Mouse (Mus musculus): ENCODE data around the gene Mxi1.
"Not testable (repeated sequence)": the region's sequence is repeated elsewhere in the genome, so short reads cannot be mapped to it uniquely, and the experiment has no call there.

Mxi1 gene

DNA sequence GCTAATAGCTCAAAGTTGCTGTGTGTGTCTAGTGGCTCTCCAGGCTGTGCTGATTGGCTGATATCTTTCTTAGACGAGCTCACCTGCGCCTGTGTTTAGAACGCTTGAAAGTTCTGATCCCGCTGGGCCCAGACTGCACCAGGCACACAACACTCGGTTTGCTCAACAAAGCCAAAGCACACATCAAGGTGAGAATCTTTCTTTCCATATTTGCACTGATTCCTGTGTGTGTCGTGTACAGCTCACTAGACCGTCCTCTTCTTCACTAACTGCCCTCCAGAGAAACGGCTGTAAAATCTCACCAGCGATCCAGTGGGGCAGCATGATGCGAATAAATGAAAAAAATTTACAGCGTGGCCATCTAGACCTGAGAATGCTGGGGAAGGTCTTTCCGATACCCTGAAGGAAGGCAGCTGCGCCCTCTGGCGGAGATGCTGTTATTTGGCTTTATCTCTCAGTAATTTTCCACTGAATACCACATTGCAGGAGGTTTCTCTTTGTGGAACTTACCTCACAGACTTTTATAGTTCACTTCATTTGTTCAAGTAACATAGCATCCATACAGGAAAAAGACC lies 59.2 kb downstream of the Mxi1 start:
- DNase-seq = peak; percentile 83

GRCm38 (mm10) chr19:53370233-53370632 lies 59.9 kb downstream of the Mxi1 start:
- DNase-seq = no peak

DNA sequence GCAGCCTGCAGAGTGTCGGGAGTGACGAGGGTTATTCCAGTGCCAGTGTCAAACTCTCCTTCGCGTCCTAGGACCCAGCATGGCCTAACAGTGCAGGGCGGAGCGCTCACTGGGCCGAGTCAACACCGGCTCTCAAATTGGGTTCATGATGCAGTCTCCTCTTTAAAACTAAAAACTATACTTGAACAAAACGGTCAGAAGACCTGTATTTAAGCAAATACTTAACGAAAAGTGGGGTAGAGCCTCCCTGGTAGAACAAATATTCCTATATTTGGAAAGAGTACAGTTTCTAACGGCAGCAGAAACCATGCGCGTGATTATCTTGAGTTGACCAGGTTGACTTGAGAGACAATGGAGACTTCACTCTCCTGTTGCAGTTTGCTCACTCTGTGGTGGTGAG lies 61.3 kb downstream of the Mxi1 start, which contains the start of gene Gm10197:
Gene Gm10197 (minus strand): TSS at position 101 of the 400 bp plus-strand sequence.
- DNase-seq = no peak

DNA sequence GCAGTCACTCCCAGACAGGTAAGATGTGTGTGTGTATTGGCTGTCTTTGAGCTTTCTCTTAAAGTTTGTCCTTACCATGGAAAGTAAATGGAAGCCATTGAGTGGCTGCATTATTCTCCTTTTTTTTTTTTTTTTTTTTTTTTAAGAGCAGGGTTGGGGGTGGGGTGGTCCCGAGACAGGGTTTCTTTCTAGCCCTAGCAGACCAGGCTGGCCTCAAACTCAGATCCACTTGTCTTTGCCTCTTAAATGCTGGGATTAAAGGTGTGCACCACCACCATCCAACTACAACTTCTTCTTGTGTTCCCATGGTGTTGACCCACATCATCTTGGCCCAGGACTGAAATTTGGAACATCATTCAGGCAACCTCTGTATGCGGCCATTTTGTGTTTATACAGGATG lies 63.3 kb downstream of the Mxi1 start:
- no peak for DNase-seq

DNA sequence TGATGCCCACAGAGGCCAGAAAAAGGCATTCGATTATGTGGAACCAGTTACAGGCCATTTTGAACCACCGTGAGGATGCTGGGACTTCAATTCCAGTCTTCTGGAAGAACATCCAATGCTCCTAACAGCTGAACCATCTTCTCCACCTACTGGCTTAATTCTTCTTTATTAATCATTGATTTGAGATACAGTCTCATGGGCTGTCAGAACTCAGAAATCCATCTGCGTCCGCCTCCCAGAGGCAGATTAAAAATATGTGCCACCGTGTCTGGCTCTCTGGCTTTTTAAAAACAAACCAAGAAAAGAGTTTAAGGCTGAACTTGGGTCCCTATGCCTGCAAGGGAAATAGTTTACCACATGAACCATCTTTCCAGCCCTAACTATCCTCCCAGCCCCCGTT lies 65.0 kb downstream of the Mxi1 start:
- no peak for DNase-seq

DNA sequence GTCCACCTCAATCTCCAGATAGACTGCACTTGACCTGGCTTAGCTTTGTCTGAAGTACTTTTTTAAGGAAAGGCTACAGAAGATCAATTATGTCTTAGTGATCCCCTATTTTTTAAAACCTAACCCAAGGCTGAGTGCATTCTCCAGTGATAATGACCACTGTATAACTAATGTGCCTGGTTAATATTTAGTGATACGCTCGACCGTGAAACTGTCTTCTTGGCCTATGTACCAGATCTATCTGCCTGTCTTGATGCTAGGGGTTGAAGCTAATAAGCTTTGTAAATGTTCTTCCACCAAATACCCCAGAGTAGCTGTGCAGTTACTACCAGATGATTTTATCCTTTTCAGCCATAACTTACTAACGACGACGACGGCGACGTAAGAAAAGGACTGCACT lies 65.5 kb downstream of the Mxi1 start:
- DNase-seq = no peak

- DNase-seq = no peak
Measured at GRCm38 (mm10) chr19:53377652-53378051, 67.3 kb downstream of the Mxi1 start.

- DNase-seq = no peak
Measured at GRCm38 (mm10) chr19:53378421-53378820, 68.1 kb downstream of the Mxi1 start.

DNA sequence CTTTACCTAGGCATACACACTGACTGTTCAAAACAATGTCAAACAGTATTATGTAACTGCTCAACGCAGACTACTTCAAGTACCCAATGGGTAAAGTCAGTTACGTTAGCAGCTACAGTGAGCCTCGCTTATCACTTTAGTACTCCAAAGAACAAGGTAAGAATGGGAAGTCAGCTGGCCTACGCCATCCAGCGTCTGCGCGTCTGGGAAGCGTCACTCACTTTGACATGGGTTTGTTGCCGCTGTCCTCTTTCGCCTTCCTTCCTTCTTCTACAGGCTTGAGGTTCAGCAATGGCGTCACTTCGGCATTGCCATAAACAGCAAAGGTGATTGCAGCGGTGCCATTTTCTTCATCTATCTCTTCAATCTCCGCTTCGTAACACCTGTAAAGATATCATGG lies 73.0 kb downstream of the Mxi1 start:
- DNase-seq = no peak

- DNase-seq = no peak
Measured at GRCm38 (mm10) chr19:53389417-53389816, 79.1 kb downstream of the Mxi1 start.

DNA sequence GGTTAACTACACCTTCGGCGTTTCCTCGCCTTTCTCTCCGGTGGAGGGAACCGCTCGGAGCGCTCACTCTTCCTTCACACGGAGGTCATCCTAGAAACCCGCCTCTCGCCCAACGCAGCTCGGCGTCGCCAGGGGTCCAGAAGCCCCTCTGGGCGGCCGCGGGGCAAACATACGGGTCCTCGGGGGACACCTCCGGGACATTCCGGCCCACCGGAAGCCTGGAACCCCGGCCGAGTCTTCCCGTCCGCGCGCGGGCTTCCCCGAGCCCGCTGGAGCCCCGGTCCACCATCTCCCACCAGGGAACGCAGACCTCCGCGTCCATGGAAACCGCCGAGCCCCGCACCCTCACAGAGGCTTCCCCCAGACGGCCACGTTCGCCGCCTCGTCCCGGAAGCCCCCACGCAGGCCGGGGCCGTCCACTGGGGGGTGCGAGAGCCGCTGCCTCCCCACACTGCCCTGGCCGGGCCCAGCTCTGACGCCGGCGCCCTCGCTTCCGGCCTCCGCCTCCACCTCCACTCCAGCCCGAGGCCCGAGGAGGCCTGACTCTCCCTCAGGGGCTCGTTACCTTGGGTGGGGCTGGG lies 79.6 kb downstream of the Mxi1 start:
- DNase-seq = no peak

GRCm38 (mm10) chr19:53390495-53391007 lies 80.2 kb downstream of the Mxi1 start, which contains the start of gene Smndc1:
TSS of gene Smndc1 (minus strand) at chr19:53390578.
- DNase-seq = peak; percentile 98

- DNase-seq = no peak
Measured at GRCm38 (mm10) chr19:53391386-53391785, 81.1 kb downstream of the Mxi1 start.

GRCm38 (mm10) chr19:53391787-53392186 lies 81.5 kb downstream of the Mxi1 start:
- no peak for DNase-seq

DNA sequence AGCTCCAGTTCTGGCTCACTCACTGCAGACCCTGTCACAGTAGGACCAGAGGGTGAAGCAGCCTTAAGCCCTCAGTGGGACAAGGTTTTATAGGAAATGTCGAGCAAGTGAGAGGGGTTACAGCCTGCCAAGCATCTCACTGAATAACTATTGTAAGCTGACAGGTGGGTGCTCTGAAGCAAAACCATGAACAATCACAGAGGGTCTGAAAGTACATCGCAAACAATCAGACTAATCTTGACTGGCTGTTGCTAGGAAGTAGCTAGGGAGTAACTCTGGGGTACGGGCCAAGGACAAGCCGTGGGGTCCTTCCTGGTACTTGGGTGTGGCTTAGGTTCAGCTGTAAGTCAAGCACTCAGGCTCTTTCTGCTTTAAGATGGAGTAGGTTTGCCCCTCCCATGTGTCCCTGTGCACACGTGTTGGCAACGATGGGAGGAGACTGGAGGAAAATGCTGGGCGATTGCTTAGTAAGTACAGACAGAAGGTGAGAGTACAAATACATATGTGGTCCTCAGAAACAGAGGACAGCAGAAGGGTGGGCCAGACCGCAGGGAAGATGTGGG lies 82.5 kb downstream of the Mxi1 start:
- DNase-seq = no peak

DNA sequence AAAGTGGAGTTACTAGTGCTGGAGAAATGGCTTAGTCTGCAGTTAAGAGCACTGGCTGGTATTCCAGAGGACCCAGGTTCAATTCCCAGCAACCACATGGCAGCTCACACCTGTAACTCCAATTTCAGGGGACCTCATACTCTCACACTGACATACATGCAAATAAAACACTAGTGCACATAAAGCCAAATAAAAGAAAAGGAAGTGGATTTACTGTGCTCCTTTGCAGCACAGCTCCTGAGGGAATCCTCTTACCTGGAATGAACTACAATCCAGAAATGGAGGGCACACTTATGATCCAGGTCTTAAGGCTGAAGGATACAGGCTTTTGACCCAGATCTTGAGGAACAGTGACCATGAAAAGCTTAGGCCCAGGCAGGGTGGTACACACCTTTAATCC lies 83.3 kb downstream of the Mxi1 start:
- no peak for DNase-seq

DNA sequence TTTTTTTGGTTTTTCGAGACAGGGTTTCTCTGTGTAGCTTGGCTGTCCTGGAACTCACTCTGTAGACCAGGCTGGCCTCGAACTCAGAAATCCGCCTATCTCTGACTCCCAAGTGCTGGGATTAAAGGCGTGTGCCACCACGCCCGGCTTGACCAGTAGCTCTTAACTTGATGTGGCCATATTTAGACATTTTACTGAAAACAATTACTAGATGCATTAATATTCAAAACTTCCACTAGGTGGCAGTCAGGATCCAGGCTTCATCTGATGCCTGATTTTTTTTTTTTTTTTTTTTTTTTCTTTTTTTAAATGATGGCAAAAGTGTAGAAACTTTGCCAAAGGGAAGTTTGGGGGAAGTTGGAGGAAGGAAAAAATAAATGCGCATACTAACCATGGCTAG lies 84.2 kb downstream of the Mxi1 start:
- peak; percentile 21 for DNase-seq

DNA sequence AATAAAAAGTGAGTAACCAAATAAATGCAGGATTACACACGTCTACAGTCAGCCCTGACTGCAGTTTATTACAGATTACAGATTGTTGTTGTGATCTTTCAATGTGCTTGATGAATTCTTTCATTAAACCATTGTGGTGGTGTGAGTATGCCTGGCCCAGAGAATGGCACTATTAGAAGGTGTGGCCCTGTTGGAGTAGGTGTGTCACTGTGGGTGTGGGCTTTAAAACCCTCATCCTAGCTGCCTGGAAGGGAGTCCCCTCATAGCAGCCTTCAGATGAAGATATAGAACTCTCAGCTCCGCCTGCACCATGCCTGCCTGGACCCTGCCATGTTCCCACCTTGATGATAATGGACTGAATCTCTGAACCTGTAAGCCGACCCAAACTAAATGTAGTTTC lies 84.6 kb downstream of the Mxi1 start:
- DNase-seq = not testable (repeated sequence)

- DNase-seq = not testable (repeated sequence)
Measured at GRCm38 (mm10) chr19:53395805-53396204, 85.5 kb downstream of the Mxi1 start.

- no peak for DNase-seq
Measured at GRCm38 (mm10) chr19:53397451-53398233, 87.3 kb downstream of the Mxi1 start.

- DNase-seq = no peak
Measured at GRCm38 (mm10) chr19:53399213-53399612, 88.9 kb downstream of the Mxi1 start.

DNA sequence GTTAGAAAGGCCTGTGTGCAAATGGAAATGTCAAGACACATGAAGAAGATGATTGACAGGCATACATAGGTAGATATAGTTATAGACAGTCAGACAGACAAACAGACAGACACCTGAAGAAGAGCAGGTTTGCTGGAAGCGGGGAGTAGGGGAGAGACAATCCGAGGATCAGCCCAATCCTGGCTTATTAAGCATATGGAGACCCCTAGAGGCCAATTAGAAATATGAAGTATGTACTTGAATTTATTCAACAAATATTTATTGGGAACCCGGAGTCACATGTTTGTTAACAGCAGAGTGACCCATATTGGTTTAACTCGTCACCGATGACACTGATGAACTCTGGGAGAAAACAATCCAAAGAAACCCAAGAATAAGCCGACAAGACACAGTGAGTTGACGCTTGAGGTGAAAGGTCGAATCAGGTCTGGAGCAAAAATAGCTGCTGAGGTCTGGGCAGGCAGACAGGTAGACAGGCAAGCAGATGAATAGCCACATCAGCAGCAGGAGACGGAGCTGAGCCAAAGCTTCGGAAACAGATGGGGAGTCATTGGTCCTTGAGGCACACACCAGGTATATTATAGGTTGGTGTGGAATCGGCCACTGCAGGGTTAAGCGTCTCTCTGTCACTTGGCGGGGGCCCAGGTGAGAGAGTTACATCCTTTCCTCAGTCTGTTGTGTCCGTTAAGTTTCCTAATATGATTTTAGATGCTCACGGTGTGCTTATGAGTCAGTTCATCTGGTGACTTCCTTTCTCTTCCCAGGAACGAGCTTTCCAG lies 90.2 kb downstream of the Mxi1 start:
- no peak for DNase-seq
